Mouse (Mus musculus) CD4-positive, CD25-positive, alpha-beta regulatory T cell, adult 2 months (primary cell): ENCODE measurements around the gene Tmppe.
A peak's percentile ranks its signal among the peaks of the same experiment; 100 is the strongest.

ENCODE experiments used
- DNase-seq: peaks from one replicate; pipeline ENCODE4 v3.0.0-alpha.2; 2012; ENCODE audit warnings: low read depth, low spot score

Tmppe gene

GRCm38 (mm10) chr9:114442893-114443292 lies 42.0 kb downstream of the Tmppe start:
- no peak for DNase-seq

DNA sequence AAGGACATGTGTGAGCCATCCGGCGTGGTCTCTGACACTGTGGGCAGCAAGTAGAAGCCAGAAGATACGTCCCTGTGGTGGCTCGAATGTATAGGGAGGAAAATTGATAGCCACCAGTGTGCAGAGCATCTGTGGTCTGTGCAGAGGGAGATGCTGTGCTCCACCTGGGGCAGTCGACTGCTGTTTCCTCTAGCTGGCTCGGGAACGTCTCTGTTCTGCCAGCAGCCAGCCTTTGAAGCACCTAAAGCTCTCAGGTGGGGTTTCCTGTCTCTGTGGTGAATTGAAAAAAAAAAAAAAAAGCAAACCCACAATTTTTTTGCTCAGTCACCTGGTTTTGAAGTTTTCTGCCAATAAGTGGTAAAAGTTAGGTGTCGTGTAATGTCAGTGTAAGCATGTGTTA lies 42.4 kb downstream of the Tmppe start:
- DNase-seq, result peak; percentile 86

DNA sequence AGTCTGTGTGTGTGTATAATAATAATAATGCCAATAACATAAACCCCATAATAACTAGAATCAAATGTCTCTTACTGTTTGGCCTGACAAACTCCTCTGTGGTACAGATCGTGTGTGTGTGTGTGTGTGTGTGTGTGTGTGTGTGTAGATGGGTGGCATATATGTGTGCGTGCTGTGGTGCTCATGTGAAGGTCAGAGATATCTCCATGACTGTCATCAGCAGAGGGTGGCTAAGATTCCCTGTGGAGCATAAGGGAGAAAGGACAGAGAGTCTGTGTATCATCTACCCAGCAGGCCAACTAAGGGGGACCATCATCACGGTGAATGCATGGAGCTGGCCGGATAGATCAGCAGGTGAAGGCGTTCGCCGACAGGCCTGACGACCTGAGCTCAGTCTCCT lies 46.0 kb downstream of the Tmppe start:
- DNase-seq, result no peak

DNA sequence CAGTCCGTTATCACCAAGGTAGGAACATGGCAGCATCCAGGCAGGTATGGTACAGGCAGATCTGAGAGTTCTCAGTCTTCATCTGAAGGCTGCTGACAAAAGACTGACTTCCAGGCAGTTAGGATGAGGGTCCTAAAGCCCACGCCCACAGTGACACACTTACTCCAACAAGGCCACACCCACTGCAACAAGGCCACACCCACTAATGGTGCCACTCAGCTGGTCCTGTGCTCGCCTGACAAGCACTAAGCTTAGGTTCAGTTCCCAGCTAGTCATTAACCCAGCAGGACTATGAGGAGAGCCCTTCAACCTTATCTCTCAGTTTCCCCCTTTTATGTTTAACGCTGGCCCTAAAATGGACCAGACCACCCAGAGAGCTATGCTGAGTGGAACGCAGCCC lies 47.8 kb downstream of the Tmppe start:
- DNase-seq, result no peak

GRCm38 (mm10) chr9:114449120-114449754 lies 48.3 kb downstream of the Tmppe start:
- no peak for DNase-seq

- peak; percentile 81 for DNase-seq
These were observed 50.7 kb downstream of the Tmppe start for GRCm38 (mm10) chr9:114451615-114452014.

DNA sequence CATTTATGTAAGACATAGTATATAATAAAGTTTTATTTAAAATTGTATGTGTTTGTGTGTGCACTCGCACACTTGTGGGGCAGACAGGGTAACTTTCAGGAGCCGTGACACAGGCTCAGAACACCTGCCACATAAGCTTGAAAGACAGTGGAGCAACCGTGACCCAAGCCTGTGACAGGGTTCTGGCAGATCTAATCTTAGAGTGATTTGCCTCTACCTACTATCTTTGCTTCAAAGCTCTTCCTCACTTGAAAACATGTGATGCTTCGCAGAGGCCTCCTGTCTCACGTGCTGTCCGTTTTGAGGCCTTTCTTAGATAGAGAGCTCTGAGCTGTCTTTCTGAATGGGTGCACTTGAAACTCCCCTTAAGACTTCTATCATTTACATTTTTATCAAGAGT lies 51.5 kb downstream of the Tmppe start:
- peak; percentile 59 for DNase-seq

- no peak for DNase-seq
These were observed 54.5 kb downstream of the Tmppe start for GRCm38 (mm10) chr9:114455420-114455819.
